Mouse (Mus musculus) CH12F3 (cell line): ENCODE data around the gene 1700017D01Rik.
"Not testable (repeated sequence)": the region's sequence is repeated elsewhere in the genome, so short reads cannot be mapped to it uniquely, and the experiment has no call there.

Source experiments
- in situ Hi-C: fragments of 300-500 bp; cut with MboI; formaldehyde crosslinking; loops from 2 replicates; pipeline ENCODE4 v1.14.3; 2020; ENCODE audit warnings: low sequenced_read_pairs

The 1700017D01Rik gene

DNA sequence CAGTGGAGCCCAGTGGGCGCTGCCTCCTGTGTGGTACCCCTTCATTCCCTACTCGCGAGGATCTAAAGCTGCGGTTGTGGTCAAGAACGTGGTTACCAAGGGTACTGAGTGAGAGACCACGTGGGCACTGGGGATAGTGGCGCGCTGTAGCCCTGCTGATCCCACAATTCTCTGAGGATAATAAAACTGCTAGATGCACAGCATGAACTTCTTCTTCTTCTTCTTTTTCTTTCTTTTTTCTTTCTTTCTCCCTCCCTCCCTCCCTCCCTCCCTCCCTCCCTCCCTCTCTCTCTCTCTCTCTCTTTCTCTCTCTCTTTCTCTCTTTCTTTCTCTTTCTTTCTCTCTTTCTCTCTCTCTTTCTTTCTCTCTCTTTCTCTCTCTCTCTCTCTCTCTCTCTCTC is at the start of gene 1700017D01Rik:
TSS of gene 1700017D01Rik (minus strand) at position 101 of the 400 bp plus-strand sequence.
- in situ Hi-C loops = not testable (repeated sequence)

DNA sequence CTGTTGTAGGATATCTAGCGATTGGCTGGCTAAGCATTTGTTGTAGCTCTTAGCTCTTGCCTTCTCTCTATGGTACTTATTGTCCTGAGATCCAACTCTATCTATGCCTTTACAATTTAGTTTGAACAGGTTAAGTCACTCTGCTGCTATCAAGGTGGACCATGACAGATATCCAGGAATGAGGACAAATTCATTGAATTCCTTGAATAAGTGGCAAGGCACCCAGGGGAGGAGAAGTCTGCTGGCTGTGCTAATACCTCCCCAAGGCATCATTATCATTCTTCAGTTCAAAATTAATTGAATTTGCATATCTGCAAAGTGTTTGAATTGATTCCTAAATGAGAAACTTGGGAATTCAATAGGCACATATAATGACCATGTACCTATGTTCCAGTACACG is 46.8 kb upstream of the 1700017D01Rik start:
- in situ Hi-C loops = no loop called here

DNA sequence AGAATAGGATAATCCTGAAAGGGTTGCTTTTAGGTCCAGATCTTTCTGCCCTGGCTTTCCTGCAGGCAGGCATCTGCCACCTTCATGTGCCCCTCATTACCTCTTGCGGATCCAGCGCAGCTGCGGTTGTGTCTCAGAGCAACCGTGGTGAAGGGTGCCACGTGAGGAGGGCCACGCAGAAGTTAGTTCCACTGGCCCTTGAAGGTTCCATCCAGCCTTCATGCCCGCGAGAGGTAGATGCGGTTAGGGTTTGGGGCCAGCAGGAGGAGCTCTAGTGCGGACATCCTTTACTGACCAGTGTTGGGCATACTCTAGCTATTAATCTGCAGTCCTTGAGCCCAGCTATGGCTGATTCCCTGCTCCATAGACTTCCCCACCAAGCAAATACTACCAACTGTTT is 34.5 kb upstream of the 1700017D01Rik start, which contains the start of gene 1700025F22Rik:
TSS of gene 1700025F22Rik (minus strand) at position 149 of the 400 bp plus-strand sequence.
- in situ Hi-C loops = no loop called here

DNA sequence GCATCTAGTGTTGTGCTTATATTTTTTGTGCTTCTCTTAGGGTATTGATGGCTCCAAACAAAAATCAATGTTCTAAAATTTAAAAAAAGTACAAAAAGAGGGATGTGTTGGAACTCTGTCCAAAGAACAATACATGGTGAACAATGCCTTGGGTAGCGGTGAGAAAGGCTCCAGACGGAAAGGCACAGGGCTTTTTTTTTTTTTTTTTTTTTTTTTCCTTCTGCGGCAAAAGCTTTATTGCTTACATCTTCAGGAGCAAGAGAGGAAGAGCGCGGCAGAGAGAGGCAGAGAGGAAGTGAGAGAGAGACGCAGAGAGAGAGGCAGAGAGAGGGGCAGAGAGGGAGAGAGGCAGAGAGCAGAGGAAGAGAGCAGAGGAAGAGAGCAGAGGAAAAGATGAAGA is 27.2 kb upstream of the 1700017D01Rik start:
- in situ Hi-C loops = not testable (repeated sequence)

DNA sequence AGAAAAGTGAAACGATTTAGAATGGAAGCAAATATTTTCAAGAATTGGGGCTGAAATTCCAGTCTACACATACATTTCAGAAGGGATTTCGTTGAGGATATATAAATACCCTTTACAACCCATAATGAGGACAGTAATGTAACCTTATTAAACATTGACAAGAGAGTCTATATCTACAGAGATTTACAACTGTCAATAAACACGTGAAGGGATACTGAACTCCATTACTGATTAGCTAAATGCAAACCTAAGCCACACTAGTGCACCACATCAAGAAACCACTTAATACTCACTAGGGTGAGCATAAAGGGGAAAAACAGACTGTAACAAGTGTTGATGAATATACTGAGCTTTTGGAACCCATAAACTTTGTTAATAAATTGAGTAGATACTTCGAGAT is 4.7 kb upstream of the 1700017D01Rik start:
- in situ Hi-C loops = no loop called here

DNA sequence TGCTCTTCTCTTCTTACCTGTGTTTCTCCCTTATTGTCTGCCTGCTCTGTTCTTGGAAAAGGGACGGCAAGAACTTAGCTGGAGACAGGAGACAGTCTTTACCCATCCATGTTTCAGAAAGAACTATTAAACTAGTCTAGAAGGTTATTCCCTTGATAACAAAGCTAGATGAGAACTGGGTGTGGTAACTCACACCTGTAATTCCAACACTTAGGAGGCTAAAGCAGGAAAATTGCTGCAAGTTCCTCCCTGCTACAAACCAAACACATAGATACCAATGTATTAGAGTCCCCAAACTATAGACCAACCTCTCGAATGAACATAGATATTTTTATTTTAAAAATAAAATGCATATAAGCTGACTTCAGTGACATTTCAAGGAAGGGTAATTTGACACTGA is 4.2 kb upstream of the 1700017D01Rik start:
- in situ Hi-C loops = no loop called here

DNA sequence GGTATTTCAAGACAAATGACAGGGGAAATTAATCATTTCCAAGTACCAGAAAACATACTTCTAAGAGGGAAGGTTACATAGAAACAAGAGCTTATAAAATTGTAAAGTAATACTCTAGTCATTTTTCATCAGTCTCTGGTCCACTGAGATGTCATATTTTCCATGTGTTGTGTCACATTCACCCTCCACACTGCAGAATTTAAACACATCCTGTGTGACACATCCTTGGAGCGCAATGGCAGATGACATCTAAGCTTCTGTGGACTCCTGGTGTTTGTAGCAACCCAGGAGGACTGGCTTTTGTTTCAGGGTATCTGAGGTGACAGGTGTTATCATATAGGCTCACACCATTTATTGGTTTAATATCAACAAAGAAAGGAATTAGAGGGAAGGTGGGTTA is 974 bp downstream of the 1700017D01Rik start:
- in situ Hi-C loops = no loop called here

DNA sequence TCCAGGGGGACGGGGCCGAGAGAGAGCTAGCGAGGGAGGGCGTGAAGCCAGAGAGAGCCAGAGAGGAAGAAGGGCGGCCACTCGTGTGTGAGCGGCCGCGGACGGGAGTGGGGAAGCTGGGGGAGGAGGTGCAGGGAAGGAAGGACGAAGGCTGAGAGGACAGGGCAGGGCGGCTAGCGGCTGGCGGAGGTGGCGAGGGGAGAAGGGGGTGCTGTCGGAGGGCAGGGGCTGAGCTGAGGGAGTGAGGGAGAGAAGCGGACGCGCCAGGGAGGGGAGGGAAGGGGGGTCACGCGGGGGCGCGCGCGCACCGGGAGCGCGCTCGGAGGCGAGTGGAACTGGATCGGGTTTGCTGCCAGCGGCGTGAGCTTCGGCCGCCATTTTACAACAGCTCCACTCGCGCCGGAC is 9.7 kb downstream of the 1700017D01Rik start:
- in situ Hi-C loops = not testable (repeated sequence)

DNA sequence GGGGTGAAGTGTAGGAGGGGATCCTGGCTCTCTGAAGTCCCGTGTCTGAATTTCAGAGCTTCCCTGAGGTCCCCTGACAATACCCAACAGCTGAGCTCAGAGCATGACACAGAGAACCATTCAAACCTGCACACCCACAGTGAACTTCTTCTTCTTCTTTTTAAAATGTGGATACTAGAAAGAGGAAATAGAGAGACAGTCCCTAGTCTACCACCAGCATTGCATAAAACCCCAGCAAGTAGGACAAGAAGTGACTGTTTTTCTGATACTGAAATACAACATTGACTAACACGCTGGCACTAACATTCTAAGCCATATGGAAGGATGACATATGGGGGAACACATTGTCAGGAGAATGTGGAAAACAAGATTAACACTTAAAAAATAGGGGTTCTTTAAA is 11.3 kb downstream of the 1700017D01Rik start:
- in situ Hi-C loops = no loop called here

DNA sequence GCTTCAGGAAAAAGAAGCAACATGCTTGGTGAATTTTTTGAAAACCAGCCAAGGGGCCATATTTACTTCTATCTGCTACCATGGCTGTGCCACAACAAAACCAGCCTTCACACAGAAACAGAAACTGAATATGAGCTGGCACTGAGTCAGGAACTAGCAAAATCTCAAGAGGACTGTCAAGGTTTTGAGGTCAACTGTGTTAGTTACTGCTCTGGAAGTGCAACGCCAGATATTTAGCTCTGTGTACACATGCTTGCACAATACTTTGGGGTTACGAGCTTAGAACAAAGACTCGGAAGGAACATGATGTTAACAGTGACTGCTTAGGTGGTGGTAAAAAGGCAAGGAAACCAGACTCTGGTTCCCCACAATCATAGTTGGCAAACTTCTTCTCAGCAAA is 22.9 kb downstream of the 1700017D01Rik start:
- in situ Hi-C loops = no loop called here

DNA sequence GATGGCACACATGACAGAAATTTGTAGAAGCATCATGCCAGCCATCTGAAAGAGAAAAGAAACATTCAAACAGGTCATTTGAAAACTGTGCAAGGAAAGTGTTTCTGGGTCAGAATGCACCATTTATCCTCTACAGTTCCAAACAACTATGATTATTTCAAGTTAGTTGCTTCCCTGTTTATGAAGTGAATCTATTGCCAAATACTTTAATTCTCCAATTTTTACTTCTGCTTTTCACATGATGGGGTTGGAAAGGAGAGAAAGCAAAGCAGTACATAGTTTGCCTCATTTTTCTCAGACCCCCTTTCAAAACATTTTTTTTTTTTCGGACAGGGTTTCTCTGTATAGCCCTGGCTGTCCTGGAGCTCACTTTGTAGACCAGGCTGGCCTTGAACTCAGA is 28.8 kb downstream of the 1700017D01Rik start:
- in situ Hi-C loops = no loop called here

DNA sequence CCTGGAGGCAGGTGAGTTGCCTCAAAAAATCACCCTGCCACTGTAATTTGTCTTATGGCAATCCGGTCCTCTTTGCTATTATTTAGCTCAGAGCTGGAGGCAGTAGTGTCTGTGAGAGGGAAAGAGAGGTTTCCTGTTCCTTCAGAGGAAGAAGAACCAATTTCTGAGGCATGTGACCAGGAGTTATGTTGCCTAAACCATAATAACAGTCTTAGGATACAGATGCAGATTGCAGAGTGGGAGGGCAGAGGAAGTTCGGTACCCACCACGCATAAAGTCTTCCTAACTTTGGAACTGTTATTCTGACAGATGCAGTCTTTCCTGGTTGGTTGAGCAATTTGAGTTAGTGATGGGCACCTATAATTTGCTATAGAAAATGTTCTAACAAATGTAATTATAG is 32.3 kb downstream of the 1700017D01Rik start:
- in situ Hi-C loops = no loop called here

DNA sequence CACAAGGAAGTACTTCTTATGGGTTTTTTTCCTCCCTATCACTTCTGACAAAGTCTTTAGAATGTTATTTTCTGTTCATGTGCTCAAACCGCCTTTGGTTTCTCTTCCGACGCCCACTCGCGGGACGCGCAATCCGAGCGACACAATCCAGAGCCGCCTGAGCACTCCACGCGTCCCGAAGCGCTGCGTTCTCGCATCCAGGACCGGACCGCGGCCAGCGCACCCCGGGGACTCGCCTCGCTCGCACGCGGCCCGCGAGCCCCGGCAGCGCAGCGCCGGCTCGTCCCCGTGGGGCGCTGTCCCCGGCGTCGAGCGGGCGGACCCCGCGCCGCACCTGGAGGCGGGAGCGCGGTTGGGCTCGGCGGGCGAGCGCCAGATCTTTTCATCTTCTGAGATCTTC is 38.5 kb downstream of the 1700017D01Rik start:
- in situ Hi-C loops = not testable (repeated sequence)

DNA sequence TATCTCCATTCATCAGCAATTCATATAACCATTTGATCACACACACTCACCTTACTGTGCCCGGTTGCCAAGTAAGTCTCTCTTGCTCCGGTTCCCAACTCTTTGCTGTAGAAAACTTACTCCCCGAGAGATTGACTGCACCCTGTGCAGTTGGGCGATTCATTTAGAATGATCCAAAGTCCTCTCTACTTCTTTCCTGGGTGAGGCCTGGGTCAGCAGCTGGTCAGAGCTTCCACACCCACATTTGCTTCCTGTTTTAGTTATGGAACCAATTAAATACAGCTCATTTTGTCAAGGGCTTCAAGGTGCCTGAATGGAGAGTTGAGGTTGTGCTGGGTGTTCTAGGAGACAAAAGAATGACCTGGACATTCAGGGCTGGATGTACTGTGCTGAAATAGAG is 49.7 kb downstream of the 1700017D01Rik start, which contains the start of gene Ms4a8a:
TSS of gene Ms4a8a (minus strand) at position 169 of the 400 bp plus-strand sequence.
- in situ Hi-C loops = no loop called here

DNA sequence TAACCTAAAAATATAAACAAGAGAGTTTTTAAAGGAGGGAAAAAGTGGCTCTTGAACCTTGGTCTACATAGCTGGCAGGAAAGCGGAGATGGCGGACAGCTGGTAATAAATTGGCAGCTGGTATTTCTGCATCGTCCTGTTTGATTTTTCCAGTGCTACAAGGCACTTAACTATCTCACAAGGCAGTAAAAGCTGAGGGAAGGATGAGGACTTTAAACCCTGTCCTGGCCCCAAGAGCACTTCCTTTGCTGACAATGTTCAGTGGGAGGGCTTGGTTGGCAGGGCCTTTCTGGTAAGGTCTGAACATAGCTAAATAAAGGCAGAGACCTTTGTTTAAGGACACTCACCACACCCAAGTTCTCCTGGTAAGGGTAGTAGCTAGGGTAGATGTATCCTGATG is 60.3 kb downstream of the 1700017D01Rik start:
- in situ Hi-C loops = no loop called here

DNA sequence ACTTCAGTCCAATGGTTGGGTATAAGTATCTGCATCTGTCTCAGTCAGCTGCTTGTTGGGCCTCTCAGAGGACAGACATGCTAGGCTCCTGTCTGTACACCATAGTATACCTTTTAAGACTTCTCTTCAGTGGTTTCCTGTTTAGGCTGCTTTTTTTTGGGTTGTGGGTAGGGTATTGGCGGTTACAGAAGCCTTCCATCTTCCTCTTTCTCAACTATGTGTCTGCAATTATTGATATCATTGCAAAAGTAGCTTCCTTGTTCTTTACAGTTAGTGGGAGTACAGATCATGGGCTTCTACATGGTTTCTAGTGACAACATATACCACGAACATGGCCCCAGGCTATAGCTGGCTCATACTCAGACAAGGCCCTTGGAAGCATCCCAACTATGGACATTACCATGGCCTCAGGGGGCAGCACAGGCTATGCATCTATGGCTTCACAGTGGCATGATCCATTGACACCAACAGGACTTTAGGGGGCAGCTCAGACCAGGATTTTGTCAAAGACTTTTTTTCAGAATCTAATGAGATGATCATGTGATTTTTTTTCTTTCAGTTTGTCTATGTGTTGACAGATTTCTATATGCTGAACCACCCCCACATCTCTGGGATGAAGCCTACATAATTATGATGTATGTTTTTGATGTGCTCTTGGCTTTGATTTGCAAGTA is 65.3 kb downstream of the 1700017D01Rik start:
- in situ Hi-C loops = no loop called here

DNA sequence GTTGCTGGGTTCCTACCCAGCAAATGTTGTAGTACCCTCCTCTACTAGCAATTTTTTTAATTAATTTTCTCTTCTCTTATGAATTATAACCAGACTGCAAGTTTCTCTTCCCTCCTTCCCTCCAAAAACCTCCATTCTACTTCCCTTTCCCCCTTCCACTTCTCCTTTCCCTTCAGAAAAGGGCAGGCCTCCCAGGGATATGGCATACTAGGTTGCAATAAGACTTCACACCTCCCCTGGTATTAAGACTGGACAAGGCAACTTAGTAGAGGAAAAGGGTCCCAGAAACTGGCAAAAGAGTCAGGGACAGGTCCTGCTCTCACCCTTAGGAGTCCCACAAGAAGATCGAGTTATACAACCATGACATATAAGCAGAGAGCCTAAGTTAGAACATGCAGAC is 69.8 kb downstream of the 1700017D01Rik start:
- in situ Hi-C loops = no loop called here

DNA sequence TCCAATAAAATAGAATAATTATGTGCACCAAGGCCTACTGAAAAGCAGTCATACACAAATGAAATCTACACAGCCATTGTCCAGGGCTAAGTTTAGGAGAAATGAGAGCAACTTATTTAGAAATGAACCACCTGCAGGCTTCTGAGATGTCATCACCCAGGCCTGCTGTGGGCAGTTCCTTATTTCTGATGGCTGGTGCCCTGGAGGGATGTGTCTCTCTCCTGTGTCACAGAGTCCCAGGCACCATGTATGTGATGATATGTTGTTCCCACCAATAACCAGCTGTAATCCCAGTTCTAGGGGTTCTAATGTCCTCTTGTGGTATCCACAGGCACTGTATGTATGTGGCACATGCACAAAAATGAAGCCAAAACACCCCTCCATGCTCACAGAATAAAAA is 70.7 kb downstream of the 1700017D01Rik start:
- in situ Hi-C loops = no loop called here

DNA sequence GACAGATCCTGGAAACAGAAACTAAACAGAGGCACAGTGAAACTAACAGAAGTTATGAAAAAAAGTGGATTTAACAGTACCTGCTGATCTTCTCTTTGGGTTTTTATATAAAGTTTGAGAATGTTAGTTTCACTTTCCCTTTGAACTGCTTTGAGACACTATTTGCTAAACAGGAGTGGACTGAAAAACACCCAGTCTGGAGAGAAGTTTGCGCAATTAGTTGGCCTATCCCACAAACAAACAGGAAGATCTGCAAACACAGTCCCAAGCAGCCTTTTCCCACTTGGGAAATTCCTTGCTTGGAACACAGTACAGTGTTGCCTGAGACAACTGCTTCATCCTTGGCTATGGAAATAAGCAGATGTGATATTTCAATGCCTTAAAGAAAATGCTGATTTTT is 75.0 kb downstream of the 1700017D01Rik start:
- in situ Hi-C loops = not testable (repeated sequence)

DNA sequence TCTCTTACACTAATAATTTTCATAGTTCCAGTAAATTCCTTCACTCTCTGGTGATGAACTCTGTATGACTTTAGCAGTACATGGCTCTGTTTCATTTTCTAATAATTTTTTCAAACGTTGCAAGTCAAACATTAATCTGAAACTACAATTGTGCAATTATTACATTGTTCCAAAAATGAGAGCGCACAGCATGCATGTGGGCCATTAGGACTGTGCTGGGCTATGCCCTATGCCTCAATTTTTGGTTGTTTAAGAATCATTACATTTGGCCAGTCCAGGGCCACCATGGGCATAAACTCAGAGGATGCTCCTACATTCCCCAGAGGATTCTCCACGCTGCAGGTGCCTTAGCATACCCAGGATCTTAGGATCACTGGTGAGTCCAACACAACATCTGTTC is 77.4 kb downstream of the 1700017D01Rik start:
- in situ Hi-C loops = no loop called here

DNA sequence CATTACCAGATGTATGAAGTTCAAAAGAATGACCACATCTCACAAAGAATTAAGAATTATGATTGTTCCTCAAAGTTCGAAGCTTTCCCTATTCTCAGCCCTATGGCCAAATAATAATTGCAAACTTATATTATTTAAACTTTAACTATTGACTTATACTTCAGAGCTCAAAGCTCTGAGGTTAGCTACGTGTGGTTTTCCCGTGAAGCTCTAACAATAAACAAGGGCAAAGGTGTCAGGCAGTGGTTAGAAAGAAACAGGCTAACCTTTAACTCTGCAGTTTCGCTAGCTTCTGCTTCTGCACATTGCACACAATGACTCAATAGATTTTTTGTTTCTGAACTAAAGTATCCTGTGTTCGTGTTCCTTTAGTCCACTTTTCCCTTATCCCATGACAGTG is 77.8 kb downstream of the 1700017D01Rik start:
- in situ Hi-C loops = no loop called here

DNA sequence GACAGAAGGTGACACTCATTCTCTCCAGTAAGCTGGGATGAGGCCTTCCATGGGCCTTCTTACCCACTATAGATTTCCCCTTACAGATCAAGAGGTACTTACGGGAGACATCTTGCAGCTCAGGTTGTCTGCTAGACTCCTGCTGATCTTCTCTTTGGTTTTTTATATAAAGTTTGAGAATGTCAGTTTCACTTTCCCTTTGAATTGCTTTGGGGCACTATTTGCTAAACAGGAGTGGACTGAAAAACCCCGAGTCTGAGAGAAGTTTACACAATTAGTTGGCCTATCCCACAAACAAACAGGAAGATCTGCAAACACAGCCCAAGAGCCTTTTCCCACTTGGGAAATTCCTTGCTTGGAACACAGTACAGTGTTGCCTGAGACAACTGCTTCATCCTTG is 80.4 kb downstream of the 1700017D01Rik start:
- in situ Hi-C loops = no loop called here

DNA sequence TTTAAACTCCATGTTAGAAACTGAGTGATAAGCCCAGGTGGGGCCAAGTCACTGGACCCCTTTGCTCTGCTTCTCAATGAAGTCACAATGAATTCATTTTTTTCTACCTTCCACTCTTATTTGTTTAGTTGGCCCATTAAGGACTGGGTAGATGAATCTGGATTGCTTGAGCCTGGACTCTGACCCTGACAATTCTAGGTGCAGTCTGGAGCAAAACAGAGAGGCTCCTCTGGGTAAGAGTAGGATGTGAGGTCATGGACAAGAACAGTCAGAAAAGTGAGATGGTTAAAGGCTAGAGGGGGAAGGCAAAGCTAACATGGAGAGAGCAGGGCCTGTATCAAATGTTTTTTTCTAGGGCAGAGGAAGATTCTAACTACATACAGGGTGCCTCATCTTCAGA is 81.2 kb downstream of the 1700017D01Rik start:
- in situ Hi-C loops = no loop called here
